Mouse (Mus musculus) embryonic facial prominence, embryonic 14.5 days (tissue): Measurements from ENCODE around the gene Stoml2. TPM values are rescaled to one million over a fixed set of nuclear protein-coding genes. Genes with fewer than 3 reads are reported as not detected.

ENCODE experiments used
- ATAC-seq: fragments of 200-750 bp; cut with Nextera tagmentation; 2 replicates; pipeline ENCODE4 v1.8.0; 2017; ENCODE audit warnings: low read depth, moderate number of reproducible peaks, moderate TSS enrichment
- DNase-seq: peaks from one replicate; pipeline ENCODE4 v3.0.0-alpha.2; 2015; ENCODE audit warnings: low spot score
- H3K27ac ChIP-seq: fragments of 300-500 bp; sonication (generic); replicated peaks from 2 replicates; pipeline ENCODE4 v1.5.1; 2014; ENCODE audit warnings: low read depth, mild to moderate bottlenecking, low read length, moderate library complexity
- H3K27me3 ChIP-seq: fragments of 300-500 bp; sonication (generic); replicated peaks from 2 replicates; pipeline ENCODE4 v1.6.1; 2014; ENCODE audit warnings: low read length; ENCODE audit not compliant: control insufficient read depth, insufficient read depth
- H3K36me3 ChIP-seq: fragments of 300-500 bp; sonication (generic); 2 replicates; pipeline ENCODE4 v1.6.1; 2014; ENCODE audit warnings: low read length, mixed read lengths; ENCODE audit not compliant: control insufficient read depth, insufficient read depth
- H3K4me1 ChIP-seq: fragments of 300-500 bp; sonication (generic); 2 replicates; pipeline ENCODE4 v1.6.1; 2014; ENCODE audit warnings: antibody characterized with exemption, low read length; ENCODE audit not compliant: control insufficient read depth, insufficient read depth
- H3K4me2 ChIP-seq: fragments of 300-500 bp; sonication (generic); 2 replicates; pipeline ENCODE4 v1.6.1; 2014; ENCODE audit warnings: low read depth, mild to moderate bottlenecking, low read length, moderate library complexity, mixed read lengths
- H3K4me3 ChIP-seq: fragments of 300-500 bp; sonication (generic); 2 replicates; pipeline ENCODE4 v1.5.1; 2014; ENCODE audit warnings: low read depth, mild to moderate bottlenecking, low read length
- H3K9ac ChIP-seq: fragments of 300-500 bp; sonication (generic); 2 replicates; pipeline ENCODE4 v1.6.1; 2014; ENCODE audit warnings: low read depth, mild to moderate bottlenecking, low read length, moderate library complexity, mixed read lengths
- H3K9me3 ChIP-seq: fragments of 300-500 bp; sonication (generic); 2 replicates; pipeline ENCODE4 v1.6.1; 2016; ENCODE audit warnings: low read length; ENCODE audit not compliant: control insufficient read depth
- whole genome bisulfite sequencing: fragments of 180-500 bp; shearing (Covaris S2); extraction: QIAGEN DNeasy Blood & Tissue Kit; methylation state at CpG from one replicate; pipeline ENCODE4 v1.1.7; 2014; 5-methylcytosine and 5-hydroxymethylcytosine counted together
- polyA plus RNA-seq: library from polyadenylated mRNA; unstranded; fragments of >200 nt; fragmentation: Nextera tagmentation; extraction: Ambion mirVana; gene quantifications from 2 replicates; pipeline ENCODE4 v1.2.1, GENCODE M21; 2014

Gene Stoml2
- polyA plus RNA-seq, 1 experiment from 2014 or later = 285 TPM

DNA sequence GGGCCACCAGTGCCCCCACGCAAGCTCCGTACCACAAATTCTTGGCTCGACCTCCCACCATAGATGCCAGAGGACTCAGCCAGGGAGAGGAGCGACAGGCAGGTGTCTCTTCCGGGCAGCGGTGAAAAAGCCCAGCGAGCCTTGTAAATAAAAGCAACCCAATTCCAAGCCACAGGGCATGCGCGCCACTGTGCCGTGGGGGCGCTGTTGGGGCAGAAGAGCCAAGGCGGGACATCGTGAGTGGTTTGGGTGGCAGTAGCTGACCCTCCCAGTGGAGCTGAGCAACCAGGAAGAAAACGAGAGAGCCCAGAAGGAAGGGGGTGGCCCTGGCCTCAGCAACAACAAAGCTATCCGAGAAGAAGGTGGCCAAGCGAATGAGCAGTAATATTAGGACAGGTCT lies 10.6 kb downstream of the Stoml2 start:
- DNase-seq (no peak), ATAC-seq (no peak)
- no peaks in the 10 kb centered on the region for H3K9me3 ChIP-seq
- no peak overlapping the region for H3K9ac ChIP-seq
- peaks cover 72% of the 10 kb centered on the region for H3K36me3 ChIP-seq
- no peak overlapping the region for H3K4me3 ChIP-seq
- no peak overlapping the region for H3K27ac ChIP-seq
- no peak overlapping the region for H3K4me2 ChIP-seq
- no peaks in the 10 kb centered on the region for H3K27me3 ChIP-seq
- H3K4me1 ChIP-seq = peaks cover 8% of the 10 kb centered on the region
- WGBS = 88% methylated on average over 16 of the region's 16 CpGs

DNA sequence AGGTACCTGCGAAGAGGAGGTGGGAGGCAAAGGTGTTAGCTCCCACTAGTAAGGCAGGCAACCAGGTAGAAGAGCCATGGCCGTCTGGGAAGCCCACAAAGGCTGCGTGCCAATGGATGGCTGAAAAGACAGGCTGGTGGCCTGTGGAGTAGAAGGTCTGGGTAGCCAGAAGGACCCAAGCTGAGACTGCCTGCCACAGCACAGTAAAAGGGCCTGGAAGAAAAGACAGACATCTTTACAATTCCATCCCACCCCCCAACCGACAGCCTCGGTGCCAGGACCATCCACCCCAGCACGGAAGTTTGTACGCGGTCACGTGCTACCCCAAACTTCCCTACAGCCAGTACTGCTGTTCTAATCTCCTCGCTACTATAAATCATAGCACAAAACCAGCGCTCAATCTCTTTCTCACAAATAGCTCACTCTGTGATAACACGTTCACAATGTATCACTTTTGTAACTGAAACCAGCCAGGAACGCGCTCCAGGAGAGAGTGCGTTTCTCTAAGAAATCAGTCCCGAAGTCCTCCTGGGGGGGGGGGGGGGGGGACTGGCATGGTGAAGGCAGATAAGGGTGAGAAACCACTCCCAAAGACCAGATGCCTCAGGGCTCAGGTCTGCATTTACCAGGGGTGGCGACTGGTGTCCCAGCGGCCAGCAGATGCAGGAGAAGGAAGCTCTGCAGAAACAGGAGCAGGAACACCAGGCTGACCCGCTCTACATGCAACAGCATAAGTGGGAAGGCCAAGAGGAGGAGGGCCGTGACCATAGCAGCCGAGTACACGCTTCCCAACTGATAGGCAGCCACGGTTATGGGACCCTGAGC lies 11.7 kb downstream of the Stoml2 start:
- 93% methylated on average over 23 of the region's 23 CpGs for WGBS
- Histone ChIP-seq H3K27ac (no peak overlapping the region), H3K4me2 (no peak overlapping the region), H3K4me3 (no peak overlapping the region), H3K36me3 (peaks cover 72% of the 10 kb centered on the region), H3K27me3 (no peaks in the 10 kb centered on the region), H3K9ac (no peak overlapping the region), H3K4me1 (peaks cover 6% of the 10 kb centered on the region), H3K9me3 (no peaks in the 10 kb centered on the region)
- ATAC-seq (no peak), DNase-seq (no peak)

DNA sequence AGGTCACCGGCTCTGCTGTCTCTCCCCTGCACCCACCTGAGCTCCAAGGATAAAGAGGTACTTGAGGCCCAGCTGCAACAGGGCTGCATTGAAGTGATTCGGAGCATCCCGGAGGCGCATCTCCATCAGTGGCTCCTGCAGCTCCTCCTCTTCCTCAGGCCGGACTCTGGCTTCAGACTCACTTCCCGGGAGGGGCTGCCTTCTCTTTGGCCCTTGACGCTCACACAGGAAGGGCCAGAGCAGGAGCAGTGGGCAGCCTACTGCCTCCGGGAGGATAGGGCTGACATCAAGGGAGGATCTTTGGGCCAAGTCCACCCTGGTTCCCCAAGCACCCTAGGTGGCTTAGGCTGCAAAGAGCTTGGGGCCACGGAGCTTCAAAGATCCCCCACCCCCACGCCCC lies 12.3 kb downstream of the Stoml2 start:
- H3K4me3 ChIP-seq = no peak overlapping the region
- no peak overlapping the region for H3K27ac ChIP-seq
- peaks cover 72% of the 10 kb centered on the region for H3K36me3 ChIP-seq
- no peaks in the 10 kb centered on the region for H3K27me3 ChIP-seq
- ATAC-seq (no peak), DNase-seq (no peak)
- no peak overlapping the region for H3K4me2 ChIP-seq
- 92% methylated on average over 9 of the region's 10 CpGs for WGBS
- no peaks in the 10 kb centered on the region for H3K4me1 ChIP-seq
- no peak overlapping the region for H3K9ac ChIP-seq
- no peaks in the 10 kb centered on the region for H3K9me3 ChIP-seq

DNA sequence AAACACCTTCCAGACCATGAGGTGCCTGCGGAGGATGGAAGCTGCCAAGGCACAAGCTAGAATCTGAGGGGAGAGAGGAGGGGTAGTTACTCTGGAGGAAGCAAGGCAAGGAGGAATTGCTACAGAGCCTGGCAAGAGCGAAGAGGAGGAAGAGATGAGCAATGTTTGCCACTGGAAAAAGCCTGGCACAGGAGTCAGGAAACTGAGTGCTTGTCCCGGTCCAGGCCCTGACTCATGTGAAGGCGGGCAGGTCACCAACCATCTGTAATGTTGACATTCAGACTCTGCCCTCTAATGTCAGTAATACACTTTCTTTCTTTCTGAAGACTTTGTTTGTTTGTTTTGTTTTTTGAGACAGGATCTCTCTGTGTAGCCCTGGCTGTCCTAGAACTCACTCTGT lies 13.4 kb downstream of the Stoml2 start:
- H3K4me1 ChIP-seq = no peaks in the 10 kb centered on the region
- no peaks in the 10 kb centered on the region for H3K27me3 ChIP-seq
- DNase-seq (no peak), ATAC-seq (no peak)
- no peak overlapping the region for H3K4me2 ChIP-seq
- H3K9me3 ChIP-seq = no peaks in the 10 kb centered on the region
- 95% methylated on average over 4 of the region's 4 CpGs for WGBS
- H3K27ac ChIP-seq = no peak overlapping the region
- no peak overlapping the region for H3K4me3 ChIP-seq
- no peak overlapping the region for H3K9ac ChIP-seq
- peaks cover 67% of the 10 kb centered on the region for H3K36me3 ChIP-seq

DNA sequence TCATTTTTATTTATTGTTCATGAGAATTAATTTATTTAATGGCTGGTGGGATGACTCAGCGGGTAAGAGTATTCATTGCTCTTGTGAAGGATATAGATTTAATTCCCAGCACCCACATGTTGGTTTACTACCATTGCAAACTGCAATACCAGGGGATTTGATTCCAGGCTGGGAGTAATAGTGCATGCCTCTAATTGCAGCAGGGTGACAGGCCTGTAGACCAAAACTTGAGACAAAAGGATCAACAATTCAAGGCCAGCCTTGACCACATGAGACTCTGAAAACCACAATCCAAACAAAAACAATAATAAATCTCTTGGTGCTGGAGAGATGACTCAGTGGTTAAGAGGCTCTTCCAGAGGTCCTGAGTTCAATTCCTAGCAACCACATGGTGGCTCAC lies 19.4 kb downstream of the Stoml2 start:
- Histone ChIP-seq H3K27me3 (no peaks in the 10 kb centered on the region), H3K36me3 (peaks cover 10% of the 10 kb centered on the region; the same call in 1 of the 2 replicates), H3K9me3 (no peaks in the 10 kb centered on the region), H3K27ac (no peak overlapping the region), H3K9ac (no peak overlapping the region), H3K4me1 (peaks cover 8% of the 10 kb centered on the region; the same call in 1 of the 2 replicates), H3K4me3 (no peak overlapping the region), H3K4me2 (no peak overlapping the region)
- no peak for DNase-seq
- ATAC-seq = no peak
- 96% methylated on average over 1 of the region's 1 CpGs for WGBS

DNA sequence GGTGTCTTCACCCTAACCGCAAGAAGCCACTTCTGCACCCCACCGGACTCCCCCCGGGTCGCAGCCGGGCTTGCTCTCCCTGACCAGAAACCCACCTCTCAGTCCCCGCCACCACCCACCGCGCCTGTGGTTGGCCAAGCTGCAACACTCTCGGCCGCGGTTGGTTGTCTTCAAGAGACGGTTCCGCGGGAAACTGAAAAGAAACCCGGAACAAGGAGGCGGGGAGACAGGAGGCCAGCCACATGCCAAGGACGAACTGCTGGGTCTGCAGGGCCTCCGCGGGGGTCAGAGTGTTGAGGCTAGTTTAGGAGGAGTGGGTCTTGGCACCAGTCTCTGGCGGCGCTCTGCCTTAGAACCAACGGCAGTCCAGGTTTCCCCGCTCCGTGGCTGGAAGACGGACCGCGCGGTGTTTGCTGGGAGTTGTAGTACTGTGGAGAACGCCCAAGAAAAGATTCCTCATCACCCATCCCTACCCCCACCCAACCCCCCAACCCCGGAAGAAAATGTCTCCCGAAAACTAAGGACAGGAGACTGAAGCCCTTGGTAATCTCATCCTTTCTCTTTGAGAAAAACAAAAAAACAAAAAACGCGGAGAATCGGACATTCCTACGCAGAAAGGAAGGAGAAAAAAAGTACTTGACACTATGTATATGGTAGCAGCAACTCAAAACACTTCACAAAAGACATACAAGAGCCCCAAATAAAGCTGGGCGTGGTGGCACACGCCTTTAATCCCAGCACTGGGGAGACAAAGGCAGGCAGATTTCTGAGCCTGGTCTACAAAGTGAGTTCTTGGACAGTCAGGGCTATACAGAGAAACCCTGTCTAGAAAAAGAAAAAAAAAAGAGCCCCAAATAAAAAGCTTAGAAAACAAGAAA lies 21.1 kb downstream of the Stoml2 start, which contains the start of gene Fancg:
Gene Fancg, minus strand, starts transcription at position 346 of the 878 bp plus-strand sequence.
- Histone ChIP-seq H3K27ac (peak within 1 kb of the TSS; percentile 55; the same call in 1 of the 2 replicates), H3K4me2 (peak within 1 kb of the TSS; percentile 92), H3K4me1 (peaks cover 8% of the 10 kb centered on the region; the same call in 1 of the 2 replicates), H3K4me3 (peak within 1 kb of the TSS; percentile 81), H3K36me3 (peaks cover 11% of the 10 kb centered on the region; the same call in 1 of the 2 replicates), H3K9ac (peak within 1 kb of the TSS; percentile 73), H3K9me3 (no peaks in the 10 kb centered on the region), H3K27me3 (no peaks in the 10 kb centered on the region)
- ATAC-seq = peak; percentile 95
- DNase-seq = peak; percentile 94
- 2% methylated on average over 37 of the region's 37 CpGs for WGBS

DNA sequence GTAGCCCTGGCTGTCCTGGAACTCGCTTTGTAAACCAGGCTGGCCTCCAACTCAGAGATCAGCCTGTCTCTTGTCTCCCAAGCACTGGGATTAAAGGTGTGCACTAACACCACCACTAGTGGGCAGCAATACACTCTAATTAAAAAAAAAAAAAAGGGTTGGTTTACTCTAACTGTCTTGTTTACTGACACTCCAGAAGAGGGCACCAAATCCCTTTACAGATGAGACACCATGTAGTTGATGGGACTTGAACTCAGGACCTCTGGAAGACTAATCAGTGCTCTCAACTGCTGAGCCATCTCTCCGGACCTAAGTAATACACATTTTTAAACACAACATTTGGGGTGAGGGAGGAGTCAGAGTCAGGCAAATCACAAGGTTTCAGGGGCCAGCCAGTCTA lies 25.7 kb downstream of the Stoml2 start:
- no peaks in the 10 kb centered on the region for H3K9me3 ChIP-seq
- H3K9ac ChIP-seq = no peak overlapping the region
- no peaks in the 10 kb centered on the region for H3K27me3 ChIP-seq
- H3K27ac ChIP-seq = no peak overlapping the region
- ATAC-seq (no peak), DNase-seq (peak; percentile 30)
- 59% methylated on average over 2 of the region's 2 CpGs for WGBS
- H3K4me2 ChIP-seq = no peak overlapping the region
- no peak overlapping the region for H3K4me3 ChIP-seq
- H3K4me1 ChIP-seq = peaks cover 8% of the 10 kb centered on the region; the same call in 1 of the 2 replicates
- H3K36me3 ChIP-seq = peaks cover 15% of the 10 kb centered on the region; the same call in 1 of the 2 replicates

DNA sequence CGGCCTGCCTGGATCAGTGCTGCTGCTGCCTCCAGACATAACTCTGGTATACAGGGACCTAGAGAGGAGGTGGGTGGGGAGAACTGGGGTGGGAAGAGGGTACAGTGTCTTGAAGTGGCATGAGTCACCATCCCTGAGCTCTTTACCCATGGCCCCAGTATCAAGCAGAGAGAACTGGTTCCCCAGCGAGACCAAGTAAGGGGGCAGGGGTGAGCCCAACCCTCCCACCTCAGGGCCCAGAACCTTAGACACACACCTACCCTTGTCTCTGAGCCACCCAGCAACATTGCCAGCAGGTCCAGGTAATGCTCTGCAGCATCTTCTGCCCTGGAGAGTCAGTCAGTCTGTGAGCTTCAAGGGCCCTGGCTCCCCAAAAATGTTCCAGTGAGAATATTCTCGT lies 26.6 kb downstream of the Stoml2 start:
- WGBS = 85% methylated on average over 3 of the region's 3 CpGs
- Histone ChIP-seq H3K27me3 (no peaks in the 10 kb centered on the region), H3K9ac (no peak overlapping the region), H3K27ac (no peak overlapping the region), H3K9me3 (no peaks in the 10 kb centered on the region), H3K4me3 (no peak overlapping the region), H3K4me2 (no peak overlapping the region), H3K4me1 (peaks cover 8% of the 10 kb centered on the region; the same call in 1 of the 2 replicates), H3K36me3 (peaks cover 15% of the 10 kb centered on the region; the same call in 1 of the 2 replicates)
- ATAC-seq (no peak), DNase-seq (no peak)
